Mouse (Mus musculus) right cerebral cortex, postnatal 4 days (tissue): ENCODE measurements around the gene Npas2.

Source experiments
- DNase-seq: peaks from one replicate; pipeline ENCODE4 v3.0.0-alpha.2; 2022

Gene Npas2

GRCm38 (mm10) chr1:39287831-39288230, 94.3 kb downstream of the Npas2 start:
- DNase-seq: no peak

DNA sequence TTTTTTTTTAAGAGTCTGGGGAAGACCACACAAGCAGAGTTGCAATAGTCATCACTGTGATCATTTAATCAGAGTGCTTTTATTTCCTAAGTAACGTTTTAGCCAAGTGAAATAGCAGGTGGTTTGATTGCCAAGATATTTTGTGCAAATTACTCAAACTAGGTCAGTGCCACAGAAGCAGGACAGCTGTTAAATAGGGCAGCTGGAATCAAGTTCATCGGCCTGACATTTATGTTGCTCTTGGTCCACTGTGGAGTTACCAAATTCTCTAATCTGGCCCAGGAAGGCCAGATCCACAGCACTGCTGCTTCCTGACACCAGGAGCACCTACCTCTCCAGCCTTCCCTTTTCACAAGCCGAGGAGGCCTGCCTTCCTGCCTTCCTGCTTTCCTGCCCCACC, 94.9 kb downstream of the Npas2 start:
- no peak for DNase-seq

DNA sequence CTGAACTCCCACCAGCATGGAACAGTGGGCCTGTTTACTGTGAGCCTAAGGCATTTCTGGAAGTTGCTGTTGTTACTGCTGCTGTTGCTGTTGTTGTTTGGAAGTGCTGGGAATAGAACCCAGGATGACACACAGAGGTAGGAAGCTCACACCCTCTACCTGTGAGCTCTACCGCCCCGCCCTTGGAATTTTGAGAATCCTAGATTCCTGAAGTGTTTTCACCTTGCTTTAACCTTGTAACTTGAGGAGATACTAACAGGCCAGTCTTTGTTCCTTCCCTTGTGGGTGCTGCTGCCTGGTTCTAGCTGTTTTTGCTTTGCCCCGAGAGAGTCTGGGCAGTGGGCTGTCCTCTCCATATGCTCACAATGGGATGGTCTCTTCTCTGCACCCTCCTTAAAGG, 98.5 kb downstream of the Npas2 start:
- no peak for DNase-seq

GRCm38 (mm10) chr1:39298294-39298693, 104.8 kb downstream of the Npas2 start:
- no peak for DNase-seq

DNA sequence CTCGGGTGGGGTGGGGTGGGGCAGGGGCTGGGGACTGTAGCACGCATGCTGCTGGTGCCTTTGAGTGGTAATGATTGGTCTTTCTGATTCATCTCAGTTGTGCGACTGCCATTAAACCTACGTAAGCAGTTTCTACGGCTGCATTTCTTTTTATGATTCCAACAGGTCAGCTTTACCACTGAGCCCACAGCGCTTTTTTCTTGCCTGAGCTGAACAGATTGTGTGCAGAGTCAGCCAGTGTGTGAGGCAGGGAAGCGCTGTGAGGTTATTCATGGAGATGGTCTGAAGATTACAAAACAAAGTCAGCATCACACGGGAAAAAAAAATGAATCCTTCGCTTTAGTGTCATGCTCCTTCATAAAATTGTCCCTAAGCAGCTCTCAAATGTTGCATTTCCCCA, 106.7 kb downstream of the Npas2 start:
- DNase-seq: no peak

GRCm38 (mm10) chr1:39300676-39301075, 107.1 kb downstream of the Npas2 start:
- no peak for DNase-seq

- no peak for DNase-seq
These were observed 108.7 kb downstream of the Npas2 start for GRCm38 (mm10) chr1:39302246-39302645.

- no peak for DNase-seq
These were observed 109.6 kb downstream of the Npas2 start for GRCm38 (mm10) chr1:39303054-39303649.

GRCm38 (mm10) chr1:39307291-39307690, 113.8 kb downstream of the Npas2 start:
- no peak for DNase-seq

DNA sequence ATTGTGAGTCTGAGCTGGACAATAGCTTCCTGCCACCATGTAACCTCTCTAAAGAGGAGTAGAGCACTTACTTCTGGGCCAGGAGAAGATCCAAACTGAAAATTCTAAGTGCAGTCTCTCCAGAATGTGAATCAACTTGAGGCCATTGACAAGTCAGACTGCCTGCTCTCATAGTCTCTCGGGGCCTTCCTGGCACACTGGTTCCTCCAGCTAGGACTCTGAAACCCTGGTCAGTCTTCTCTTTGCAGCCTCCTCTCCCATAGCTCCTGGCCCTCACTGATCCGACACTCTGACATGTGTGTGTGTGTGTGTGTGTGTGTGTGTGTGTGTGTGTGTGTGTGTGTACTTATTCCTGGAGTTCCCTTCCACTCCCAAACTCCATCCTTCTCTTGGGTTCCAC, 114.4 kb downstream of the Npas2 start:
- no peak for DNase-seq

DNA sequence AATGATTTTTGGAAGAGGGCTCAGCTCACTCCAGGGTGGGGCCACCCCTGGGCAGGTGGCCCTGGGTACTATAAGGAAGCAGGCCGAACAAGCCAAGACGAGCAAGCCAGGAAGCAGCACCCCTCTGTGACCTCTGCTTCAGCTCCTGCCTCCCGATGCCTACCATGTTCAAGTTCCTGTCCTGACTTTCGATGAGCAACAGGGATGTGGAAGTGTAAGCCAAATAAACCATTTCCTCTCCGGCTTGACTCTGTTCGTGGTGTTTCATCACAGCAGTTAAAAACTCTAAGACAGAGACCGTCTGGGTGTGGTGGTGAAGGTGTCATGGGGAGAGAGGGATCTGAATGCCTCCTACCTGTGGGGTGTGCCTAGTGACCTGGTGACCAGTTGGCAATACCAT, 116.0 kb downstream of the Npas2 start:
- DNase-seq: no peak

- DNase-seq: peak; percentile 29
These were observed 118.9 kb downstream of the Npas2 start for GRCm38 (mm10) chr1:39312345-39312967.

DNA sequence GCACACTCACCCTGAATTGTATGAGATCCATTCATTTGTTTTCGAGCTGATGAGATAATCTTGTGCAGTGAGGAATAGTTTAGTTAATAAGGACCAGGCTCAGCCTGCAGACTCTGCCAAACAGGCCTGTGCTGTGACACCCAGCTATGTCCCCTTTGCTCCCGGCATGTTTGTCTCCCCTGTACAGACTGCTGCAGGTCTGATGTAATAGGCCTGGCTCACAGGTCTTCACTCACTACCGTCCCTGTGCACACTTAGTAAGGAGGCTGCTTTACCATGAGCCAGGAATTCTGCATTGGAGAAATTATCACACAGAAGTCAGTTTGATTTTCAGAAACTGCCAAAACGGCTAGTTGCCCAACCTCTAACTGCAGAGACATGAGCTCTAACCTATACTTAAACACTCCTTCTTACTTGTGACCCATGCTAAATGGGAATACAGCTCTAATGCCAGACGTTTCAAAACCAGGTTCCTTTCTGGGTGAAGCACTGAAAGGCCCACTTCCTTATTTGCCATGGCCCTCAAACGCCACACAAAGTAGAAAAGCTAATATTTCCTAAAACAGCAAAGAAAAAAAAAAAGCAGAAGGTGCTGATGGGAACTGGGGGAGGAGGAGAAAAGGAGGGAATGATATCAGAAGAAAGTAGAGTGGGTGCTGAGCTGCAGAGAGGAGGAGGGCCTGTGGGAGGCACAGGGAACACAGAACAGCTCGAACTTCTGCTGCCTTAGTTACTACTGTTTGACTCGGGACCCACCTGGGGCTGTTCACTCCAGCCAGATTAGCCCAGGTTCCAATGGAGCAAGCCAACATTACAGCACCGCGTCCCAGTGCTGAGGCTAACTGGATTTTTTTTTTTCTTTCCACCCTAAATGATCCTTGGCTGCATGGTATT, 120.1 kb downstream of the Npas2 start:
- DNase-seq: no peak

GRCm38 (mm10) chr1:39317935-39318334, 124.4 kb downstream of the Npas2 start:
- DNase-seq: no peak

DNA sequence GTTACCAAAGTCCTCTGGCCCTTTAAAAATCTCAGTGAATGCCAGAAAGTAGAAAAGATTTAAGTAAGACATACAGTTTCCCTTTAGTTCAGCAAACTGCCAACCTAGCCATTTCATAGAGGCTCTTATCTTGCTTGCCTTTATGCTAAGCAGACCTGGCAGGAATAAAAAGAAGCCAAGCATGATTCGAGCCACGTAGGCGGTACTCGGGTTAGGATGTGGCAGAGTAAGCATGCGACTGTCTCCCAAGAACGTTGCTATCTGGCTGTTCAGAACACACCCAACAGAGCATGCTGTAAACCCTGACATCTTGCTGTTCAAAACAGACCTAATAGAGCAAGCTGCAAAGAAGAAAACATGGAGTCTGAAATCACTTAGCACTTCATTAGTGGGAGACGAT, 125.3 kb downstream of the Npas2 start:
- no peak for DNase-seq

DNA sequence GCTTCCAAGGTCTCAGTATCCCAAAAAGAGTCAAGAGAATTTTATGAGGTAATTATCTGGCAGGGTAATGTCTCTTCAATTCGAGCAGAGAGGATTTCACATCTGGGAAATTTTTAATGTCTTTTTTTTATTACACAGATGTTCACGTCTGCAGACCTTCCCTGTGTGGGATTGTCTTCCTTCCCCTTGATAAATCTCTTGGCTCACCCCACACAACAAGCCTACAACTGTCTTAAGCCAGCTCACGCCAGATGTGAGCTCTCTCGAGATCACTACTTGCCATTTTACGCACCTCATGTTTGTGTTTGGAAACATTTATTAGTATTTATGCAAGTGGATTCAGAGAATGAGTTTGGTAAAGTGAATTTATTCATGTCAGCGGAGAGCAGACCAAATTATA, 128.4 kb downstream of the Npas2 start:
- no peak for DNase-seq

DNA sequence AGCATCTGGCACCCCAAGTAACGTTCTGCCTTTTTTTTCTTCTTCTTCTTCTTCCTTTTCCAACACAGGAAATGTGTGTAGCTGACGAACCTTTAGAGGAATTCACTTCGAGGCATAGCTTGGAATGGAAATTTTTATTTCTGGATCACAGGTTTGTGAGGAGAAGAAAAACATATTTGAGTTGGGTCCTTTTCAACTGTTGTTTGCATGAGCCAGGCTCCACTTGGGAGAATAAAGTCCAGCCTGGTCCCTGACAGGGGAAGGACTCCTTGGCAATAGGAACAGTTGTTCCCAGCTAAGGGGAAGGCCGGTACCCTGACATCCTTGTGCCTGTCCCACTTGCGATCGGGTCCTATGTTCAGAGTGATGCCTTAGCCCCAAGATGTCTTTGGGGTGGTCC, 131.7 kb downstream of the Npas2 start:
- no peak for DNase-seq

GRCm38 (mm10) chr1:39327546-39327945, 134.0 kb downstream of the Npas2 start:
- no peak for DNase-seq

DNA sequence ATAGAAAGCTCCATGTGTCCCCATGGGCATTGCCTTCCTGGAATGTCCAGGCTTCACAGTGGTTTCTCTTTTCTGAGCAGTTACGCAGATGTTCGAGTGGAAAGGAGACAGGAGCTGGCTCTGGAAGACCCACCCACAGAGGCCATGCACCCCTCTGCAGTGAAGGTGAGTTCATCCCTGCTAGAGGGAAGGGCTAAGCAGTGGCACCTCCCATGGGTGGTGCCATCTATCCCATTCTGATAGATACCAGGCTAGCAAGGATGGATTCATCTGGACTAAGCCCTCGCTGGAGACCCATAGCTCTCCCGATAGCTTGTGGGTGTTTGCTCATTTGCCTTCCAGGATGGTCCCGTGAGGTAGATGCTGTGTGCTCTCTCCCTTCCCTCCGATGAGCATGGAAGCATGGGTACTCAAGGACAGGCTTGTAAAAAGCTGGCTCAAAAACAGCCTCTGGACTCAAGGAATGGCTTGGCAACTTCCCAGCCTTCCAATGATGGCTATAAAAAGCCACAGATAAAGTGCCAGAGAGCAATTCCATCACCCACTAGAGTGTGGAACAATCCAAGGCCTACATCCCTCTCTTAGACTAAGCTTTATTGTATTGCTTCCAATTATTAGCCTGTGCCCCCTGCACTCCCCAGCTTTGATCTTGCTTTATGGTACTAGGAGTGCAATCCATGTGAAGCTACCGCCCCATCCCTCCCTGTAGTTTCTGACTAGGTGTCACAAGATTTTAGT, 137.5 kb downstream of the Npas2 start:
- DNase-seq: no peak

DNA sequence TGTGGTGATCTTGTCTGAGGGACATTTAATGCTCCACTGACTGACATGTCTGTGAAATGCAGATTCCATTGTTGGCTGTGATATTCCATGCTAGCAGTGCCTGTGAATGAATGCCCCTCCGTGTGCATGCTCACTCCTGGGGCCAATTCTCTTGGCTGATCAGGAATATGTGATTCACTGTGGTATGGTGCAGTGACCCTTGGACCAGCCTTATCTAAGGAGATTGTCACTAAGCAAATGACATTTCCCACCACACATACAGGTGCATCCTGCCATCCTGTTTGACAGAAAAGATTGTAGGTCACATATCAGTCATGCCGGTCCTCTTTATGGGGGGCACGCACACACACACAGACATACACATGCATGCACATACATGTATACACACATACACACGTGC, 138.9 kb downstream of the Npas2 start:
- DNase-seq: no peak

- DNase-seq: no peak
These were observed 142.1 kb downstream of the Npas2 start for GRCm38 (mm10) chr1:39335561-39336196.

- DNase-seq: no peak
These were observed 143.3 kb downstream of the Npas2 start for GRCm38 (mm10) chr1:39336788-39337187.

- no peak for DNase-seq
These were observed 145.3 kb downstream of the Npas2 start for GRCm38 (mm10) chr1:39338831-39339230.
